Mouse (Mus musculus): ENCODE measurements around the gene Psg22. TPM values are rescaled to one million over a fixed set of nuclear protein-coding genes. Genes with fewer than 3 reads are reported as not detected.

The Psg22 gene
- polyA plus RNA-seq (2017; shearing (Covaris generic)) = not detected

GRCm38 (mm10) chr7:18717790-18718189 is at the start of gene Psg22:
Psg22 (plus strand) TSS chr7:18718090.

GRCm38 (mm10) chr7:18686085-18686484 is 31.8 kb upstream of the Psg22 start, which contains the start of gene Psg20:
Psg20 (minus strand) TSS chr7:18686185.

Other genes with a start within 250 kb of the Psg22 start
- not detected for gene Psg26, start 233.9 kb upstream of the Psg22 start, polyA plus RNA-seq (2017; shearing (Covaris generic))
- gene Psg25, start 185.8 kb upstream of the Psg22 start, polyA plus RNA-seq (2017; shearing (Covaris generic)) = not detected
- not detected for gene Psg27, start 150.8 kb upstream of the Psg22 start, polyA plus RNA-seq (2017; shearing (Covaris generic))
- gene Psg23, start 101.6 kb upstream of the Psg22 start, polyA plus RNA-seq (2017; shearing (Covaris generic)) = not detected
- gene Psg21, start 61.4 kb upstream of the Psg22 start, polyA plus RNA-seq (2017; shearing (Covaris generic)) = 0.17 TPM
- gene Psg20, start 31.9 kb upstream of the Psg22 start, polyA plus RNA-seq (2017; shearing (Covaris generic)) = not detected
- not detected for gene Psg19, start 80.4 kb downstream of the Psg22 start, polyA plus RNA-seq (2017; shearing (Covaris generic))
- not detected for gene Psg17, start 103.5 kb downstream of the Psg22 start, polyA plus RNA-seq (2017; shearing (Covaris generic))
- 0.35 TPM for gene Mill2, start 121.9 kb downstream of the Psg22 start, polyA plus RNA-seq (2017; shearing (Covaris generic))
- 62.9 TPM for gene Pglyrp1, start 153.2 kb downstream of the Psg22 start, polyA plus RNA-seq (2017; shearing (Covaris generic))
- 17.8 TPM for gene Ccdc61, start 192.3 kb downstream of the Psg22 start, polyA plus RNA-seq (2017; shearing (Covaris generic))
- not detected for gene Nova2, start 207.8 kb downstream of the Psg22 start, polyA plus RNA-seq (2017; shearing (Covaris generic))

Measured in effector memory CD4-positive, alpha-beta T cell, adult 5 months (primary cell).